Mouse (Mus musculus): ENCODE results near the gene Cntnap2.
"Not testable (repeated sequence)": the region's sequence is repeated elsewhere in the genome, so short reads cannot be mapped to it uniquely, and the experiment has no call there.

The Cntnap2 gene

DNA sequence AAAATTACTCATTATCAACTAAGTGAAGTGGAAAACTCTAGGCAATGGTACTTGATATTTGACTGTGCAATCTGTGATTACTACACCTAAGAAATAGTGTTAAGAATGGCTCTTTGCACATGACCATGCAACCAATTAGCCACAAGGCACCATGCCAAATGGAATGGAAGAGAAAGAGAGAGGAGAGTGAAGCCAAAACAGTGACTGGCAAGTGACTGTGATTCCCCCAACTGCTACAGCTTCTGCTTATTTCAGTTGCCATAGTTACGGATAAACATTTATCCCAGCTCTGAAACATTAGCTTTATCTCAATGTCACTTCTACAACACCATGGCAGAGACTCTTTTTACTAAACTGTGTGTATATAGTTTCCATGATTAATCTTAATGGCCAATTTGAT is 1303.0 kb downstream of the Cntnap2 start:
- DNase-seq, result no peak

- DNase-seq, result no peak
These were observed 1339.8 kb downstream of the Cntnap2 start for GRCm38 (mm10) chr6:46398725-46399589.

- no peak for DNase-seq
These were observed 1355.0 kb downstream of the Cntnap2 start for GRCm38 (mm10) chr6:46414154-46414553.

- DNase-seq, result no peak
These were observed 1355.4 kb downstream of the Cntnap2 start for GRCm38 (mm10) chr6:46414562-46414961.

DNA sequence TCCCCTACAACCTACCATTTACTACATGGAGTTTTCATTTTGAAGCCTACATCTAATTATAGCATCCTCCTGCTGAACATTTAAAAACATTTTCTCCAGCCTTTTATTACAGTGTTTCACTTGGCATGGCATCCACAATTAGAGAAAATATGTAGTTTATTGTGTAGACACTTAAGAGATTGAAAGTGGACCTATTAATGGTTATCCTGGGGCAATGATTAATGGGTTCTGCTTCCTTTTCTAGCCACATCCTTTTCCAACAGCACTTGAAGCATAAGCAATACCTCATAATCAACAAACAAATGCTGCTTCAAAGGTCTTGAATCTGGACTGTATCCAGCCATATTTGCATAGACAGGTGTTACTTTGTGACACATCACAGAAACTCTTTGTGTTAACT is 1360.7 kb downstream of the Cntnap2 start:
- DNase-seq, result no peak

DNA sequence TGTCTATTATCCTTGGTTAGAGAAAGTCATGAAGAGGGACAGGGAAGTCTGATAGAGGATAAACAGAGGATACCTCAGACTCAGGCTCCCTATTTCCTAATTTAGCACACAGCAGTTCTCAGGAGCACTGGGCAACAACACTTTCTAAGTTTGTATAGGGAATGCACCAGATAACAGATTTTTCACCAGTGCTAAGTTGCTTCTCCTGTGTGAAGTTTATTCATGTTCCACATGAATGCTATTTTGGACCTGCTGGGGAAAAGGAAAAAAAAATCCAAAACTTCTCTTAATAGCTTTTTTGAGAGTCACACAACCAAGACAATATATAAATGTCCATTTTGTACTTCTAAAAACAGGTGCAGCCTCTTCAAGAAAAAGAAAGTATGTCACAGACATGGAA is 1361.2 kb downstream of the Cntnap2 start:
- DNase-seq, result no peak

GRCm38 (mm10) chr6:46428231-46428630 is 1369.1 kb downstream of the Cntnap2 start:
- no peak for DNase-seq

- DNase-seq, result no peak
These were observed 1391.9 kb downstream of the Cntnap2 start for GRCm38 (mm10) chr6:46450917-46451638.

GRCm38 (mm10) chr6:46472683-46473082 is 1413.5 kb downstream of the Cntnap2 start:
- no peak for DNase-seq

DNA sequence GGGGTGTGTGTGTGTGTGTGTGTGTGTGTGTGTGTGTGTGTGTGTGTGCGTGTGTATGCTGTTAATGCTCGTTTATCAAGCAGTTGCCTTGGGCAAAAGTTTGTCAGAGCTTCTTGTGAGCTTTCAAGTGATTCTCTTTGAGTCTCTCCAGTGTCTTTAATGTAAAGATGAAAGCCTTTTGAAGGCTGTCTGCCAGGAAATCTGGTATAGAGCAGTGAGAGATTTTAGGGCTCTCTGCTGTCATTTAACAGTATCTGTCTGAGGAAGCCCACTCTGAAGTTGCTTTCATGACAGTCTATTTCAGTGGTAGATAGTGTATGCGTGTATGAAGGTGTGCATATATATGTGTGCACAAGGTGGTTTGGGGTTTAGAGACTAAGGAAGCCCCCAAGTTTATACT is 1425.2 kb downstream of the Cntnap2 start:
- DNase-seq, result no peak

- DNase-seq, result no peak
These were observed 1443.6 kb downstream of the Cntnap2 start for GRCm38 (mm10) chr6:46502786-46503185.

DNA sequence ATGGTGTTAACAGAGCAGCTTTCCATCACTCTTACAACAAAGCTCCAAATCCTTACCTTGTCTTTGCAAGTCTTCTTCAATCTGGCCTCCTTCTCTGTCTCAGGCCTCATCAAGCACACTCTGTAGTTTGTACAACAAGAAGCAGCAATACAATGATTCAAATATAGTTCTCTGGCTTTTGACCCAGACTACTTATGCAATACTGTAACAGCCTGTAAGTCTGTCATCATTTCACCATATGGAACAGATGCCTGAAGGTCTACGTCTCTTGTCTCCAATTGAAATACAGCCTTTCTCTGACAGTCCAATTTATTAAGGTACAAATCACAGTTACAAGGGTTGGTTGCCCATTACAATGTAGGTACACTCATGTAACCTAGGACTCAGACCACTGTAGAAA is 1453.7 kb downstream of the Cntnap2 start:
- no peak for DNase-seq

DNA sequence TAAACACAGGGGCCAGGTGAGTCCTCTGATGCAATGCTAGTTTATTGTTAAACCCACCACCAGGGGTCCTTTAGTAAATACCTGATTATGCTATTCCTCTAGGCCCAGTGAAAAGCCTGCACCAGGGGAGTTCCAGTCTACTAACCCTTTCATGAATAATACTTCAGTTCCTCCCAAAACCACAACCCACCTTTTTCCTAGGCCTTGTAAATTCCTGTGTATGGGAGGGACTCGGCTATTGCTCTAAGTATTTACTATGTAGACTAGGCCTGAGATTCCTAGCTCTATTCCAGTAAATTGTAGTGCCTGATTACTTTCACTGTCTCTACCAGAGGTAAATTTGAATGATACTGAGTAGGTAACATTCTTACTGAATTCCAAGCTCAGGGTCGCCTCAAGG is 1478.4 kb downstream of the Cntnap2 start:
- not testable (repeated sequence) for DNase-seq

DNA sequence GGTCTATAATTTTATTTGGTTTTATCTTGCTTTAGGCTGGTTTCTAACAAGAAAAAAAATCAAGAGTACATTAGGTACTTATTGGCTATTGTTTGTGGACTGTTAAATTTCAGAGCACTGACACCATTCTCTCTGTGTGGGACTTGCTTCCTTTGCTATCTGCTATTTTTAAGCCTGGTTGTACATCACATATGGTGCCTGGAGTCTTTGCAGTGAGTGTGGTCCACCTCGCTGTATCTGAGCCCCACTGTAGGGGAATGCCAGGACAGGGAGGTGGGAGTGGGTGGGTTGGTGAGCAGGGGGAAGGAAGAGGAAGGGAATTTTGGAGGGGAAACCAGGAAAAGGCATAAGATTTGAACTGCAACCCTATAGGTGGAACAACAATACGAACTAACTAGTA is 1504.3 kb downstream of the Cntnap2 start:
- DNase-seq, result no peak

- no peak for DNase-seq
These were observed 1515.9 kb downstream of the Cntnap2 start for GRCm38 (mm10) chr6:46575055-46575454.

DNA sequence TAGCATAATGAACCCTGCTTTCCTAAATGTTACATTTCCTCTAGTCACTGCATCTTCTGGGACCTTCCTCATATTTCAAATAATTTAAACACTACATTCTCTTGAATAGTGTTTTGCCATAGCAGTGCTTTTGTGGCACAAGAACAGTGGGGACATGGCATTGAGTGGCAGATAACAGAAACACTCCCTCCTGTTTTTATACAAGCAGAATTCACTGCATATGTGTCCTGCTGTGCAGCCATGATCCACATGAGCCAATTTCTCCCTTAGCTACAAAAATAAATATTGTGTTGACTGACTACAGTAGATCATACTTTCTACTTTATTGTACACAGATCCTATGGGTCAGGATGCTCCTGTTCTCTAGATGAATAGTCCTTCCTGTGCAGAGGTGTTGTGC is 1553.2 kb downstream of the Cntnap2 start:
- no peak for DNase-seq

- DNase-seq, result no peak
These were observed 1553.7 kb downstream of the Cntnap2 start for GRCm38 (mm10) chr6:46612872-46613271.

GRCm38 (mm10) chr6:46669018-46669417 is 1609.9 kb downstream of the Cntnap2 start:
- no peak for DNase-seq

DNA sequence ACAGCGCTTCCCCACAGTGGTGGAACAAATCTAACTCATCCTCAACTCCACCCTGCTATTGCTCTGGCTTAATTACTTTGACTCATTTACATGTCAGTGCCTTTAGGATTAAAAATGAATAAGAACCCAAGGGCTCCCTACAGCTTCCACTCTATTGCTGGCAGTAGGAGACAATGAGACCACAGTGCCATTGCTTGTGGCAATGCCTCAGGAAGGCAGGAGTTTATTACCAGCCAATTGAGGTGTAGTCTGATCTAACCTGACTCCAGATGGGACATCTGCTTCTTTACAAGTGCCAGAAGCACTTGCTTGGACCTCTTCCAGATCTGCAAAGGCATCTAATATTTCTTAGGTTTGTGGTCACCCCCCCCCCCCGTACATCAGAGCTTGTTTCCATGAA is 1615.9 kb downstream of the Cntnap2 start:
- DNase-seq, result no peak

DNA sequence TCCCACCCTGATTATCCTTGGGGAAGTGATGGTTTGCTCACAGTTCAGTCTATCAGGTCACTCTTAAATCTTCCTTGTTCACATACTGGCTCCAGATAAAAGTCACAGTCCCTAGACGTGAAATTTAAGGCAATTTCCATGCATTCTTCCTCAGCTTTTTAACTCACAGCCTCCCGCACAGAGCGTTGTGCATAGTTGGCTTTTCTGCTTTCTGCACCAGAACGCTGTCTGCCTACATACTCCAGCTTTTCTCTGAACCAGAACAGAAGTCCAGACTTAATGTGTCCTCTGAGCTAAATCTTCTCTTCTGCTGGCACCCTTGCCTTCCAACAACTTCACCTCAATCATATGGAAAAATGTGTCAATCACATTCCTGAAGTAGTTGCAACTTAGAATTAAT is 1616.5 kb downstream of the Cntnap2 start:
- DNase-seq, result no peak

- DNase-seq, result no peak
These were observed 1637.0 kb downstream of the Cntnap2 start for GRCm38 (mm10) chr6:46696187-46696586.

DNA sequence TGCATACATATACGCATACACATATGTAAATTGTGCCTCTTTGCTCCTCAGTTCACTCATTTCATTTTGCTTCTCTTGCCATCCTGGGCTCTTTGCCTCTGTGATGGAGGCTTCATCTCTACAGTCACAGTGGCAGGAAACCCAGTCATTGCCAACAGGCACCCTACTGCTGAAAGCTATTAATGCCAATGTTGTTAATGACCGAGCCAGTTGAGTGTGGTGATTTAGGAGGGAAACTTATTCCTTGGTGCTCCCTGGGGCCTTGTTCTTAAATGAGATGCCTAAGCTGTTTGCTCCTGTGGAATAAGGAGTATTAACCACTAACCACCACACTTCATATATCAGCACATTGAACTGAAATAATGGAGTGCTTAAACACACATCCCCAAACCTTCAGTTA is 1640.2 kb downstream of the Cntnap2 start:
- no peak for DNase-seq

- no peak for DNase-seq
These were observed 1645.4 kb downstream of the Cntnap2 start for GRCm38 (mm10) chr6:46704293-46705170.
